Mouse (Mus musculus) olfactory bulb, adult 2 months (tissue): ENCODE results near the gene Xxylt1. TPM values are rescaled to one million over a fixed set of nuclear protein-coding genes. Genes with fewer than 3 reads are reported as not detected.
A peak's percentile ranks its signal among the peaks of the same experiment; 100 is the strongest.

Source experiments
- H3K27ac ChIP-seq: fragments of 200-500 bp; 2 replicates; pipeline ENCODE4 v1.5.1; 2012; ENCODE audit warnings: low read depth, low read length; ENCODE audit not compliant: insufficient read depth
- H3K4me1 ChIP-seq: fragments of 200-500 bp; 2 replicates; pipeline ENCODE4 v1.6.1; 2012; ENCODE audit warnings: low read length; ENCODE audit not compliant: control insufficient read depth, insufficient read depth
- H3K4me3 ChIP-seq: fragments of 200-500 bp; 2 replicates; pipeline ENCODE4 v1.5.1; 2012; ENCODE audit warnings: mild to moderate bottlenecking, low read depth, low read length, moderate library complexity; ENCODE audit not compliant: insufficient read depth
- CTCF ChIP-seq: fragments of 200-500 bp; IDR thresholded peaks from 2 replicates; pipeline ENCODE4 v1.5.1; 2012; ENCODE audit warnings: low read depth, mild to moderate bottlenecking, low read length, moderate library complexity; ENCODE audit not compliant: insufficient read depth
- POLR2A ChIP-seq: fragments of 200-500 bp; IDR thresholded peaks from 2 replicates; pipeline ENCODE4 v1.6.1; 2012; ENCODE audit warnings: mild to moderate bottlenecking, low read depth, low read length, moderate library complexity; ENCODE audit not compliant: insufficient read depth
- WGBS: fragments of 180-500 bp; shearing (Covaris S2); methylation state at CpG from one replicate; pipeline ENCODE4 v1.1.7; 2018; 5-methylcytosine and 5-hydroxymethylcytosine counted together
- polyA plus RNA-seq: library from polyadenylated mRNA; stranded (reverse); fragments of >200 nt; gene quantifications from 2 replicates; pipeline ENCODE4 v1.2.4, GENCODE M21; 2012; ENCODE audit warnings: low replicate concordance; ENCODE audit not compliant: missing spikeins, insufficient read depth, insufficient read length

The Xxylt1 gene
- polyA plus RNA-seq, 1 experiment = not detected

- TF ChIP-seq CTCF = no peak
- no peak for TF ChIP-seq POLR2A
- H3K4me3 ChIP-seq = no peak overlapping the region
- H3K4me1 ChIP-seq = peaks cover 7% of the 10 kb centered on the region
- no peak overlapping the region for H3K27ac ChIP-seq
- WGBS = 41% methylated on average over 6 of the region's 6 CpGs
Measured at GRCm38 (mm10) chr16:30977728-30978127, 103.5 kb downstream of the Xxylt1 start.

GRCm38 (mm10) chr16:30977186-30977585 lies 104.0 kb downstream of the Xxylt1 start:
- Histone ChIP-seq H3K4me1 (peaks cover 10% of the 10 kb centered on the region), H3K4me3 (no peak overlapping the region), H3K27ac (no peak overlapping the region)
- WGBS = 3% methylated on average over 3 of the region's 3 CpGs
- TF ChIP-seq CTCF (peak; percentile 92), POLR2A (no peak)

GRCm38 (mm10) chr16:30974549-30974948 lies 106.7 kb downstream of the Xxylt1 start:
- TF ChIP-seq POLR2A (no peak), CTCF (no peak)
- WGBS = 91% methylated on average over 12 of the region's 12 CpGs
- no peak overlapping the region for H3K4me3 ChIP-seq
- H3K27ac ChIP-seq = no peak overlapping the region
- H3K4me1 ChIP-seq = peaks cover 21% of the 10 kb centered on the region

GRCm38 (mm10) chr16:30973416-30973815 lies 107.8 kb downstream of the Xxylt1 start:
- Histone ChIP-seq H3K27ac (no peak overlapping the region), H3K4me3 (no peak overlapping the region), H3K4me1 (peaks cover 29% of the 10 kb centered on the region)
- WGBS = 68% methylated on average over 6 of the region's 6 CpGs
- no peak for TF ChIP-seq POLR2A
- no peak for TF ChIP-seq CTCF

GRCm38 (mm10) chr16:30971950-30972541 lies 109.2 kb downstream of the Xxylt1 start:
- H3K4me1 ChIP-seq = peaks cover 27% of the 10 kb centered on the region
- no peak overlapping the region for H3K4me3 ChIP-seq
- no peak overlapping the region for H3K27ac ChIP-seq
- WGBS = 75% methylated on average over 18 of the region's 18 CpGs
- no peak for TF ChIP-seq POLR2A
- no peak for TF ChIP-seq CTCF

- Histone ChIP-seq H3K4me1 (peaks cover 24% of the 10 kb centered on the region), H3K4me3 (no peak overlapping the region), H3K27ac (no peak overlapping the region)
- TF ChIP-seq CTCF (no peak), POLR2A (no peak)
- WGBS = 75% methylated on average over 18 of the region's 18 CpGs
Measured at GRCm38 (mm10) chr16:30969266-30970064, 111.8 kb downstream of the Xxylt1 start.

- 95% methylated on average over 7 of the region's 7 CpGs for WGBS
- no peak for TF ChIP-seq POLR2A
- no peak for TF ChIP-seq CTCF
- no peak overlapping the region for H3K27ac ChIP-seq
- H3K4me3 ChIP-seq = no peak overlapping the region
- peaks cover 24% of the 10 kb centered on the region for H3K4me1 ChIP-seq
Measured at GRCm38 (mm10) chr16:30968402-30969151, 112.7 kb downstream of the Xxylt1 start.

- Histone ChIP-seq H3K4me1 (peaks cover 24% of the 10 kb centered on the region), H3K4me3 (no peak overlapping the region), H3K27ac (no peak overlapping the region)
- no peak for TF ChIP-seq CTCF
- TF ChIP-seq POLR2A = no peak
- WGBS = 67% methylated on average over 5 of the region's 5 CpGs
Measured at GRCm38 (mm10) chr16:30966684-30967083, 114.5 kb downstream of the Xxylt1 start.

- Histone ChIP-seq H3K27ac (no peak overlapping the region), H3K4me3 (no peak overlapping the region), H3K4me1 (peaks cover 21% of the 10 kb centered on the region)
- no peak for TF ChIP-seq POLR2A
- TF ChIP-seq CTCF = no peak
- 85% methylated on average over 7 of the region's 7 CpGs for WGBS
Measured at GRCm38 (mm10) chr16:30964891-30965290, 116.3 kb downstream of the Xxylt1 start.
